In the genomic region with DNA sequence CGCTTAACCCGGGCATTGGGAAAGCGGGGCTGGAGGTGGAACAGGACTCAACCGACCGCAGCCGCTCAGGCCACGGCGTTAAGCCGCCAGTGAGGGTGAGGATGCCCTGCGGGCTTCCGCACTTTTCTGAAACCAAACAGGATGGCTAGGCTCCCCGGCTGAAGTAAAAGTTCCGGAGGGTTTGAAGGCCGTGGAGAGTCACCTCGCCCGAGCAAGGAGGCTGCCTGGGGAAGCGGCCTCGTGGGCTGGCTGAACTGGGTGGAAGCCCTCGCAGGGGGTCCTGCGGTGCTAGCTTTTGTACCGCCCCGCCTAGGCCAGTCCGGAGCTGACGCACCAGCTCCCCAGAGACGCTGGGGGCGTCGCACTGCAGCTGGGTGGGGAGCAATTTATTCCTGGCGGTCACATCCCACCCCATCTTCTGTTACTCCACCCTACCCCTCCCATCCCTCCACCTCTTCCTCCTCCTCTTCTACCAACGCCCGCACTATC, we compare ENCODE assay signal across 8 mouse cellular contexts.
A peak's percentile ranks its signal among the peaks of the same experiment; 100 is the strongest.
DNase-seq lines count a peak whose midpoint lies in the region; ATAC-seq lines count a peak whose summit lies in the region.

No protein-coding gene starts in this region.

- intact Hi-C loops in gastrocnemius, postnatal 14 days (cut with DNase I; ENCODE audit: low total_unique reads) = no loop called here

- WGBS in embryonic facial prominence, embryonic 11.5 days = under 1% methylated on average over 28 of the region's 30 CpGs
- under 1% methylated on average over 30 of the region's 30 CpGs for WGBS in intestine, embryonic 16.5 days
- WGBS in stomach, embryonic 16.5 days = 0% methylated on average over 28 of the region's 30 CpGs

- H3K27me3 ChIP-seq in embryonic facial prominence, embryonic 11.5 days (ENCODE audit: control insufficient read depth, insufficient read depth, low read length) = peaks cover 73% of the 10 kb centered on the region
- H3K27me3 ChIP-seq in intestine, embryonic 16.5 days (replicated peaks; ENCODE audit: control insufficient read depth, insufficient read depth, low read length) = peaks cover 85% of the 10 kb centered on the region
- peaks cover 93% of the 10 kb centered on the region for H3K27me3 ChIP-seq in stomach, embryonic 16.5 days (ENCODE audit: control insufficient read depth, insufficient read depth, low read length)

- ATAC-seq in embryonic facial prominence, embryonic 11.5 days (replicated peaks; ENCODE audit: insufficient number of reproducible peaks, low FRiP score, low TSS enrichment, low read depth) = peak; percentile 78
- 0 out of 2 replicates have a peak, but pooled peaks have one; percentile 42 for ATAC-seq in intestine, embryonic 16.5 days
- ATAC-seq in megakaryocyte progenitor cell, adult 5-6 weeks (replicated peaks; ENCODE audit: poor library complexity) = peak; percentile 32
- ATAC-seq in stomach, embryonic 16.5 days (ENCODE audit: insufficient read depth, low FRiP score) = no peak

- peak overlapping the region; percentile 32; the same call in 1 of the 2 replicates for H3K9ac ChIP-seq in embryonic facial prominence, embryonic 11.5 days (replicated peaks; ENCODE audit: low read length)
- no peak overlapping the region for H3K9ac ChIP-seq in intestine, embryonic 16.5 days (ENCODE audit: low read depth, low read length)
- H3K9ac ChIP-seq in stomach, embryonic 16.5 days (ENCODE audit: low read length) = no peak overlapping the region

- H3K4me1 ChIP-seq in embryonic facial prominence, embryonic 11.5 days (ENCODE audit: control insufficient read depth, insufficient read depth, low read length) = no peaks in the 10 kb centered on the region
- 0 out of 2 replicates have a peak, but pooled peaks cover 3% of the 10 kb centered on the region for H3K4me1 ChIP-seq in intestine, embryonic 16.5 days (ENCODE audit: control insufficient read depth, insufficient read depth, low read length)
- H3K4me1 ChIP-seq in stomach, embryonic 16.5 days (ENCODE audit: control insufficient read depth, insufficient read depth, low read length) = no peaks in the 10 kb centered on the region

- H3K4me2 ChIP-seq in embryonic facial prominence, embryonic 11.5 days (ENCODE audit: low read depth, low read length) = peak overlapping the region; percentile 23
- H3K4me2 ChIP-seq in intestine, embryonic 16.5 days (ENCODE audit: low read depth, low read length) = no peak overlapping the region
- H3K4me2 ChIP-seq in stomach, embryonic 16.5 days (ENCODE audit: low read depth, low read length) = peak overlapping the region; percentile 10; the same call in 1 of the 2 replicates

- no peaks in the 10 kb centered on the region for H3K36me3 ChIP-seq in embryonic facial prominence, embryonic 11.5 days (replicated peaks; ENCODE audit: control insufficient read depth, insufficient read depth, low read depth, low read length)
- no peaks in the 10 kb centered on the region for H3K36me3 ChIP-seq in intestine, embryonic 16.5 days (ENCODE audit: control insufficient read depth, insufficient read depth, low read length)
- no peaks in the 10 kb centered on the region for H3K36me3 ChIP-seq in stomach, embryonic 16.5 days (ENCODE audit: control insufficient read depth, insufficient read depth, low read length)

- no peaks in the 10 kb centered on the region for H3K9me3 ChIP-seq in embryonic facial prominence, embryonic 11.5 days (replicated peaks; ENCODE audit: control insufficient read depth, low read length)
- H3K9me3 ChIP-seq in intestine, embryonic 16.5 days (ENCODE audit: control insufficient read depth, low read length) = no peaks in the 10 kb centered on the region
- H3K9me3 ChIP-seq in stomach, embryonic 16.5 days (replicated peaks; ENCODE audit: control insufficient read depth, low read length) = no peaks in the 10 kb centered on the region

- H3K4me3 ChIP-seq in embryonic facial prominence, embryonic 11.5 days (ENCODE audit: low read depth, low read length) = peak overlapping the region; percentile 27
- peak overlapping the region; percentile 16 for H3K4me3 ChIP-seq in intestine, embryonic 16.5 days (ENCODE audit: low read length)
- peak overlapping the region; percentile 6; the same call in 1 of the 2 replicates for H3K4me3 ChIP-seq in stomach, embryonic 16.5 days (replicated peaks; ENCODE audit: low read length)

- DNase-seq in thymus, postnatal 4 days = peak; percentile 13
- no peak for DNase-seq in thymus, postnatal 10 days (ENCODE audit: low spot score in 2 of 2)
- DNase-seq in embryonic facial prominence, embryonic 11.5 days (ENCODE audit: low spot score) = peak; percentile 50
- DNase-seq in gastrocnemius, postnatal 14 days = no peak
- DNase-seq in ovary, adult 18-20 months (ENCODE audit: low spot score) = no peak

- no peak overlapping the region; the same call in 1 of the 2 replicates for H3K27ac ChIP-seq in embryonic facial prominence, embryonic 11.5 days (replicated peaks; ENCODE audit: low read depth, low read length)
- H3K27ac ChIP-seq in intestine, embryonic 16.5 days (ENCODE audit: low read length) = no peak overlapping the region
- no peak overlapping the region for H3K27ac ChIP-seq in stomach, embryonic 16.5 days (ENCODE audit: low read length)

Comparison
In these comparisons a context has a peak if more than half of its experiments do, and no peak if none do; other contexts are left out.
1. DNase-seq: peak in thymus, postnatal 4 days (single experiment) and embryonic facial prominence, embryonic 11.5 days (single experiment); none in thymus, postnatal 10 days (0 of 2), gastrocnemius, postnatal 14 days (single experiment) and ovary, adult 18-20 months (single experiment).
2. Peak in every context shown above with its lines, with median percentiles within 50 percentile points of each other: H3K4me3 ChIP-seq.